Mouse (Mus musculus): ENCODE data around the gene Cnst.

GRCm38 (mm10) chr1:179553949-179554347, 7.8 kb downstream of the Cnst start:
- no peak for TF ChIP-seq CTCF (IDR thresholded peaks at IDR 0.05; ENCODE audit: low read depth)
- TF ChIP-seq EP300 (IDR thresholded peaks at IDR 0.05; ENCODE audit: low read depth), result no peak

Data from liver, embryonic 14.5 days (tissue).